Mouse (Mus musculus): ENCODE data around the gene Fjx1. TPM values are rescaled to one million over a fixed set of nuclear protein-coding genes. Genes with fewer than 3 reads are reported as not detected.

The Fjx1 gene
- total and polyA plus RNA-seq, 3 experiments, result 0.17 to 0.55 (median 0.43) TPM

- no peaks in the 10 kb centered on the region for H3K36me3 ChIP-seq (replicated peaks in 1 of 2; ENCODE audit: control insufficient read depth in 1 of 2, insufficient read depth in 1 of 2, low read length in 1 of 2)
- dilution Hi-C loops (cut with MboI; ENCODE audit: extremely low pct_ligation_motif_present, extremely low pct_unique_long_range_greater_than_20kb, low sequenced_read_pairs) (no loop called here), in situ Hi-C loops (cut with MboI; ENCODE audit: low pct_ligation_motif_present, low pct_unique_long_range_greater_than_20kb, low sequenced_read_pairs) (no loop called here)
- H3K9ac ChIP-seq (ENCODE audit: insufficient read depth, low read depth), result no peak overlapping the region
- no peak overlapping the region for H3K4me3 ChIP-seq (replicated peaks in 1 of 3; ENCODE audit: low read depth in 2 of 3, low read length in 2 of 3, poor library complexity in 1 of 3)
- H3K27me3 ChIP-seq (replicated peaks), result no peaks in the 10 kb centered on the region
- no peak for DNase-seq (ENCODE audit: extremely low read depth)
- H3K4me1 ChIP-seq (ENCODE audit: control insufficient read depth in 1 of 2, insufficient read depth in 2 of 2), result no peaks in the 10 kb centered on the region
- no peak overlapping the region for H3K4me2 ChIP-seq (ENCODE audit: insufficient read depth, low read depth, poor library complexity, severe bottlenecking)
- H3K9me3 ChIP-seq (replicated peaks; ENCODE audit: low read length), result peaks cover 8% of the 10 kb centered on the region
- H3K79me2 ChIP-seq (replicated peaks; ENCODE audit: control insufficient read depth, extremely low read depth, insufficient read depth, poor library complexity, severe bottlenecking), result no peaks in the 10 kb centered on the region
- no peak overlapping the region for H3K27ac ChIP-seq (ENCODE audit: insufficient read depth, low read depth)
- TF ChIP-seq RCOR1 (conservative IDR thresholded peaks at IDR 0.05; ENCODE audit: low read depth, low read length) (no peak), USF1 (IDR thresholded peaks at IDR 0.05; ENCODE audit: low read depth, low read length) (no peak), JUND (conservative IDR thresholded peaks at IDR 0.05; ENCODE audit: low read depth, low read length) (no peak), USF2 (conservative IDR thresholded peaks at IDR 0.05; ENCODE audit: low read depth, low read length) (no peak), HCFC1 (IDR thresholded peaks at IDR 0.05; ENCODE audit: low read depth, low read length) (no peak), MAFK (IDR thresholded peaks at IDR 0.05; ENCODE audit: insufficient replicate concordance, low read length) (no peak), POLR2AphosphoS2 (IDR thresholded peaks at IDR 0.05; ENCODE audit: low read depth, low read length) (no peak)
Observed at GRCm38 (mm10) chr2:102480738-102481137, 28.4 kb upstream of the Fjx1 start.

- H3K79me2 ChIP-seq (replicated peaks; ENCODE audit: control insufficient read depth, extremely low read depth, insufficient read depth, poor library complexity, severe bottlenecking), result no peaks in the 10 kb centered on the region
- no peak overlapping the region for H3K9ac ChIP-seq (ENCODE audit: insufficient read depth, low read depth)
- no peak overlapping the region for H3K27ac ChIP-seq (ENCODE audit: insufficient read depth, low read depth)
- TF ChIP-seq UBTF (IDR thresholded peaks at IDR 0.05; ENCODE audit: low read depth, low read length) (no peak), CHD2 (IDR thresholded peaks at IDR 0.05; ENCODE audit: low read length) (no peak), TCF12 (IDR thresholded peaks at IDR 0.05; ENCODE audit: low read depth, low read length) (no peak), SMC3 (IDR thresholded peaks at IDR 0.05; ENCODE audit: low read depth, low read length) (no peak), ZMIZ1 (IDR thresholded peaks at IDR 0.05; ENCODE audit: low read depth, low read length) (no peak), USF2 (conservative IDR thresholded peaks at IDR 0.05; ENCODE audit: low read depth, low read length) (no peak), NRF1 (IDR thresholded peaks at IDR 0.05; ENCODE audit: low read depth, low read length) (no peak), KAT2A (IDR thresholded peaks at IDR 0.05; ENCODE audit: insufficient replicate concordance, low read length) (no peak), MAX (IDR thresholded peaks at IDR 0.05; ENCODE audit: low read length) (no peak), CTCF (conservative IDR thresholded peaks at IDR 0.05 in 1 of 2, IDR thresholded peaks at IDR 0.05 in 1 of 2; ENCODE audit: low read depth in 2 of 2, low read length in 2 of 2) (no peak), MXI1 (IDR thresholded peaks at IDR 0.05; ENCODE audit: low read depth, low read length) (no peak)
- H3K36me3 ChIP-seq (replicated peaks in 1 of 2; ENCODE audit: control insufficient read depth in 1 of 2, insufficient read depth in 1 of 2, low read length in 1 of 2), result no peaks in the 10 kb centered on the region
- no peak for DNase-seq (ENCODE audit: extremely low read depth)
- dilution Hi-C loops (cut with MboI; ENCODE audit: extremely low pct_ligation_motif_present, extremely low pct_unique_long_range_greater_than_20kb, low sequenced_read_pairs) (no loop called here), in situ Hi-C loops (cut with MboI; ENCODE audit: low pct_ligation_motif_present, low pct_unique_long_range_greater_than_20kb, low sequenced_read_pairs) (no loop called here)
- H3K4me3 ChIP-seq (replicated peaks in 1 of 3; ENCODE audit: low read depth in 2 of 3, low read length in 2 of 3, poor library complexity in 1 of 3), result no peak overlapping the region
- no peaks in the 10 kb centered on the region for H3K27me3 ChIP-seq (replicated peaks)
- H3K9me3 ChIP-seq (replicated peaks; ENCODE audit: low read length), result no peaks in the 10 kb centered on the region
- no peak overlapping the region for H3K4me2 ChIP-seq (ENCODE audit: insufficient read depth, low read depth, poor library complexity, severe bottlenecking)
- no peaks in the 10 kb centered on the region for H3K4me1 ChIP-seq (ENCODE audit: control insufficient read depth in 1 of 2, insufficient read depth in 2 of 2)
Observed at GRCm38 (mm10) chr2:102476101-102476500, 23.8 kb upstream of the Fjx1 start.

All from CH12.LX (cell line).